Mouse (Mus musculus) gastrocnemius, postnatal 10 days (tissue): ENCODE results near the gene Rgp1. TPM values are rescaled to one million over a fixed set of nuclear protein-coding genes. Genes with fewer than 3 reads are reported as not detected.
"Not testable (repeated sequence)": the region's sequence is repeated elsewhere in the genome, so short reads cannot be mapped to it uniquely, and the experiment has no call there.

Experiments used
- DNase-seq: peaks from one replicate; pipeline ENCODE4 v3.0.0; 2021; ENCODE audit warnings: mixed read lengths
- long read RNA-seq, 2 experiments: library from polyadenylated mRNA; stranded (forward); transcript quantifications; one replicate each; pipeline ENCODE4 v2.0.0; 2021
- total RNA-seq, 2 experiments: library from RNA; stranded (reverse); gene quantifications; 2 replicates each; pipeline ENCODE4 v1.2.3; 2021

Gene Rgp1
- 10 to 100 TPM; 22.9 to 30.4 TPM for total RNA-seq
- long read RNA-seq, experiment 1, partial matches to known transcripts: 0 of 4 reads
- long read RNA-seq, experiment 1, other reads (novel, unspliced or antisense): 4 of 4 reads
- long read RNA-seq, experiment 2, partial matches to known transcripts: 0 of 2 reads
- long read RNA-seq, experiment 2, other reads (novel, unspliced or antisense): 2 of 2 reads

DNA sequence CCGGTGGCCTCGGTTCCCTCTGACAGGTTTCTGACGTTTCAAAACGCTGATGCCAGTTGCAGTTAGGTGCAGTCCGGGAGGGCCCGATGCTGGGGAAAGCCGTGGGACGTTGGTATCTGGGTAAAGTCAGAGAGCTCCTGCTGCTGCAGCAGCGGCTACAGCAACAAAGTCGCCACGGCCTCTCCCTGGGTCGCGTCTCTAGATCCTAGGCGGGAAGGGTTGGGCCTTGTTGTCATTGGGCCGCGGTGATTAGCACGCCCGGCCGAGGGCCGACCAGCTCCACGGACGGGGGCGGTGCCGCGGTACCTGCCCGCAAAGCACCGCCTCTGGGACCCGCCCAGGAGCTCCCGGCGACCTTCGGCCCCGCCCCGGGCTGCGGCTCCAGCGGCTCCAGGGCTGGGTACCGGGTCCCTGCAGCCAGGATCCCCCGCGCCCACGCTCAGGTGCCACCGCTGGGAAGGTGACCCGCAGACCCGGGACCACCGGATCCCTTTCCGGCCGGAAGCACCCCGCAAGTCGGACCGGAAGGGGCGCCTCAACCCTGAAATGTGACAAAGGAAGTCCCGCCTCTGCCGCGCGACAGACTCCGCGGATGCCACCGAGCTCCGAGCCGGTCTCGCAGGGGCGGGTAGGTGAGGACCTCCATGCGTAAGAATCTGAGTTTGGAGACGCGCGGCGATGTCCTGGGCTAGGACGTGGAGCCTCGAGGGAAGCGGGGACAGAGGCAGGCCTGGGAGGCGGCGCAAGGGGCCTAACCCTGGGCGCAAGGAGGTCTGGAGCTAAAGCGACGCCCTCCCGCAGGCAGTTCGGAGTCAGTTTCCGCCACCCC is at the start of gene Rgp1, which contains the start of gene Gba2:
Rgp1 (plus strand) TSS at position 340 of the 829 bp plus-strand sequence.
Gba2 (minus strand) TSS at position 498 of the 829 bp plus-strand sequence.
- peak; percentile 83 for DNase-seq

DNA sequence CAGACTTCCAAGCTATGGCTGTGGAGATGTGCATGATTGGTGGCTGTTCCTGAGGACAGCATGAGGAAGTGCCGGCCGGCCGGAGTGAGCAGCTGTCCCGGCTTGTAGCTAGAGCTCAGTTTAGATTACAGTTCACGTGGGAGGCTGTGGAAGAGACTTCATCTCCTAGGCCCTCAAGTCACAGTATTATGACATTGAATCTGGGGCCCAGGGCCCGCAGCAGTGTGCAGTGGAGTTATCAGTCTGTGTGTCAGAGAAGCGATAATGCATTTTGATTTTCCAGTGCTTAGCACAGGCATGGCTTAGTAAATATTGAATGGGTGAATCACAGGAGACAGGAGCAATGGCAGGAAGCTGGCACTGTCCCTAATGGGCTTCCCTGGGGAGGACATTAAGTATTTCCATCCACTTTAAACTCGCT is 48.4 kb upstream of the Rgp1 start:
- no peak for DNase-seq

DNA sequence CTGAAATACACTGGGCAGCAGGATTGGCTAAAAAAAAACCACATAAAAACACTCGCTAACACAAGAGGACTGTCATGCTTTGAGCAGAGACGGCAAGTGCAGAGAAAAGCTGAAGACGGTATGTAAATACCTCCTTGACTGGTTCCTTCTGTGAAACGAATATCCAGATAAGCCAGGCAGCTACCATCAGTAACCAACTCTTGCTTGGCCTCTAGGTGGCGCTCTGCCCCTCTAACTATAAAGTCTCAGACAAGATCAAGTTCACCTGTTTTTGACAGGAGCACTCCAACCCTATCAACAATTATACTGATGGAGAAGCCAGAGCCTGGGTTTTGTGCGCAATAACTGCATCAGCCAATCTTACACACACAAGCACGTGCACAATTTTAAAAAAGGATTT is 47.9 kb upstream of the Rgp1 start:
- peak; percentile 81 for DNase-seq

DNA sequence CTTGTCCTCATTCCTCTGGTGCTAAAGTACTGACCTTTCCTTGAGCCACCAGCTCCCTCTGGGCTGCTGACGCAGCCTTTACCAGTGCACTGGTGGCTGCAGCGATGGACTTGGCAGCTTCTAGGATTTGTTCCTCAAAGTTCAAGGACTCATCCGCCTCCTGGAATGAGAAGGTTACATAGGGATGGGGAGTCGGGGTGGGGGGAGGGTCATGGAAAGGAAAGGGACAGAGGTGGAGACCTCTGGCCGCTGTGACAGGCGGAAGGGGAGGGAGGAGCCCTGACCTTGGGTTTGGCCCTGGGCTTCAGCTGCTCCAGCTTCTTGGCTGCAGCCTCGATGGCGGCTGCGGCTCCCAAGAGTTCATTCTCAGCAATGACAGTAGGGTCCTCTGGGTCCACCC is 45.2 kb upstream of the Rgp1 start:
- DNase-seq: no peak

DNA sequence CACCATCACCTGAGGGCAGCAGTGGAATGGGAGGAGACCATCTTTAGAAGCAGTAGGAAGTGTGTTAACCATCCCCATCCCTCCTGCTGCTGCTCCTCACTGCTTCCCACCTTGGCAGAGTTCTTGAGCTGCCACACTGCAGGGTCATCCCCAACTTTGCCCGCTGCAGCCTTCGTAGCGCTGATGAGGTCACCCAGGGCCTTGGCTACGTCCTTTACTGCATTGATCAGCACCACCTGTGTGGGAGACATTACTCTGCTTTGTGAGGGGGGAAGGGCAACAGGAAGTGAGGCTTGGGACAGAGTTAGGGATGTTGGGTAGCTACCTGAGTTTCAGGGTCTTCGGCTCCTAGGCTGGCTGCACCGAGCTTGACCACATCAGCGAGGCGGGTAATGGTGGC is 42.9 kb upstream of the Rgp1 start:
- DNase-seq: no peak

DNA sequence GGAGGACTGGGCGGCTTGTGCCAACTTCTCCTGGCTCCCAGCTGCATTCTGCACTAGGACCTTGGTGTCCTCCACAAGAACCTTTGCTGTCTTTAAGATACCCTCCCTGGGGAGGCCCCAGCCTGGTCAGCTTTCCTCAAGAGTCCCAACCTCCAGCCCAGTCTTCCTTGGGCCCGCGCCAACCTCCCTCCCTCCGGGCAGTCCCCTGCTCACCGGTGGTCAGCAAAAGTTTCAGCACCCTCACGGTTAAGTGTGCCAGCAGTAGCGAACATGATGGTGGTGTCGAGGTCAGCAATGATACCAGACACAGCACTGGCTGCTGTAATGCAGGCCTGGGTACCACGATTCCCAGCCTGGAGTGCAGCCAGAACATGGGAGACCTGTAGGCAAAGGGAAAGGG is 42.5 kb upstream of the Rgp1 start:
- DNase-seq: no peak

DNA sequence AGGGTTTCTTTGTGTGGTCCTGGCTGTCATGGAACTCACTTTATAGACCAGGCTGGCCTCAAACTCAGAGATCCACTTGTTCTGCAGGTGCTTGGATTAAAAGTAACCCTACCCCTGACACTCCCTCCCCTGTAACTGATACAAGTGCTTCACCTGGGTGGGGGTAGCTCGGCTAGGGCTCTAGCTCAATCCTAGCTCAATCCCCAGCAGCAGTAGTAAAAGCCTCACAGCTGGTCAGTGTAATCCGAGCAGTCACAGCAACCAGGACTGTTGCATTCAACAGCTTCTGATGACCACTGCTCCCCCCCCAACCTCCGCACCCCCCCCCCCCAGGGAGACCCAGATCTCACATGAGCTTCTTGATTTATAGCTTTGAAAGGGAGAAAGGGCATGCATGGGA is 36.5 kb upstream of the Rgp1 start:
- no peak for DNase-seq

DNA sequence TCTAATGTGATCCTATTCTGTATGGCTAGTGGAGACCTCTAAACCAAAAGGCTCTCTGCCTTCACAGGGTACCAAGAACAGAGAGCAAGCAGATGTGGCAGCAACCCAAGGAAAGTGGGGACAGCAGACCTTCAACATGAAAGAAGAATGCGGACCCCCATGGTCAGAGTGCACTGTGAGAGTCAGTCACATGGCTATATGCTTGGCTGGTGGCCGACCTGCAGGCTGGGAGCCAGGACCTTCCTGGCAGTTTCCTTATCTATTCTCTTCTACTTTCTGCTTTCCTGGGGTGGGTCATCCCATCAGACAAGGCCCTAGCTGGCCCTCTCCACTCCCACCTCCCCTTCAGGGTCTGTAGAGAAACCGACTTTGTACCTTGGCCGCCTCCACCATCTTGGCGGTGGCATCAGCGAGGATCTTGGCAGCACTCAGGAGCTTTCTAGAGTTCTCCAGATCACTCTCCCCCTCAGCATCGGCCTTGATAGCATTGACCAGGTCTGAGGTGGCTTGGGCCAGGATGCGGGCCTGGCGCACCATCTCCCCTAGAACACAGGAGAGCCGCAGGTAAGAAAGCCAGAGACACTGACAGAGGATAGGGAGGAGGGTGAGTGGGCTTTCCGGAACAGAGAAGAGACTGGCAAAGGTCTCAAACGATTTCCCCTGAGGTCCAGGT is 32.0 kb upstream of the Rgp1 start:
- DNase-seq: no peak

DNA sequence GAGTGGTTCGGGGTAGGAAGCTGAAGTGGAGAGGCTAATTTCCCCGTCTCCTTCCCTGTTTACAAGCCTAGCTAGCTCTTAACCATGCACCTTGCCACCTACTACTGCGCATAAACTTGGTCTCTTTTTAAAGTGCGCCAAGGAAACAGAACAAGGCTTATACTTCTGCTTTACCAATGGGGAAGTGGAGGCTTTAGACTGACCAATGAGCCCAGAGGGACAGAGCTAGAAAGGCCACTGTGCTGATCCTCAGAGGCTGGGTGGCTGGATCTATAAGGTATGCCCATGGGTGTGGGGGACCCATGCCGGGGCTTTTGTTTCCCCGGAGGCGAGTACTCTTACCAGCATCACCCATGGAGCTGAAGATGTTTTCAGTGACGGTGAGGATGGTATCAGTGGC is 31.4 kb upstream of the Rgp1 start:
- no peak for DNase-seq

DNA sequence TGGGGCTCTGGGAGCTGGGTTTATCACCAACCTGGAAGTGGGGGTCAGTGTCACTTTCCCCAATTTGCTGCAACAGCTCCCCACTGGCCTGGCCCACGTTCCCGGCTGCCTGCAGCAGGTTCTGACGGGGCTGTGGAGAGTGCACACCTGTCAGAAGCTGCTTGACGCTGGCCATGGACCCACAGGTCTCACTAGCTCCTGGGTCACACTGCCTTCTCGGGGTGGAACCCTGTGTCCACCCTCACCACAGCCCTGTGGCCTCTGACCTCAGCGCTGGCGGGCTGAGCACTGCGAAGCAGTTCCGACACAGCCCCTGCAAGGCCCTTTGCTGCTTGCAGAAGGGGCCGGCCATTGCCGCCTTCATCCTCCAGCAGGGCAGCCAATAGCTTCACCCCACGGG is 29.5 kb upstream of the Rgp1 start:
- DNase-seq: no peak

DNA sequence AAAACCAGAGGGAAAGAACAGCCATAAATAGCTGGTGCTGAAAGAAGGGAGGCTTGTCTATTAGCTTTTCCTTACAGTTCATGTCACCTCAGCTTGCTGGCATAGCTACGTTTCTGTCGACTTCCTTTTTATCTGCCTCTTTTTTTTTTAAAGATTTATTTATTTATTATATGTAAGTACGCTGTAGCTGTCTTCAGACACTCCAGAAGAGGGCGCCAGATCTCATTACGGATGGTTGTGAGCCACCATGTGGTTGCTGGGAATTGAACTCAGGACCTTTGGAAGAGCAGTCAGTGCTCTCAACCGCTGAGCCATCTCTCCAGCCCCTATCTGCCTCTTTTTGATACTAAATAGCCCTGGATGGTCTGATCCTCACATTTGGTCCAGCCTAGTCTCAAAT is 26.7 kb upstream of the Rgp1 start:
- not testable (repeated sequence) for DNase-seq

DNA sequence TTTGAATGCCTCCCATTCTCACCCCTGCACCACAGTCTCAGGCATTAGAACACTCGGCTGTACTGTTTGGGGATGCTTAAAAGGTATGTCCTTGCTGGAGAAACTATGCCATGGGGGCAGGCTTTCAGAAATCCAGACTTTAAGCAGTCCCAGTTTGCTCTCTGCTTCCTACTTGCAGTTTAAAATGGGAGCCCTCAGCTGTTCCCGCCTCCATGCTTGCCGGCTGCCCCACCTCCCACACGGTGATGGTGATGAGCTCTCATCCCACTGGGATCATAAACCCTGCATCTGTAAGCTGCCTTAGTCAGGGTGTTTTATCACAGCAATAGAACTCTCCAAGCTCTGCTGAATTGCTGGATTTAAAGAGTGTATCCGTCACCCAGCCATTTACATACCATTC is 26.1 kb upstream of the Rgp1 start:
- DNase-seq: no peak

DNA sequence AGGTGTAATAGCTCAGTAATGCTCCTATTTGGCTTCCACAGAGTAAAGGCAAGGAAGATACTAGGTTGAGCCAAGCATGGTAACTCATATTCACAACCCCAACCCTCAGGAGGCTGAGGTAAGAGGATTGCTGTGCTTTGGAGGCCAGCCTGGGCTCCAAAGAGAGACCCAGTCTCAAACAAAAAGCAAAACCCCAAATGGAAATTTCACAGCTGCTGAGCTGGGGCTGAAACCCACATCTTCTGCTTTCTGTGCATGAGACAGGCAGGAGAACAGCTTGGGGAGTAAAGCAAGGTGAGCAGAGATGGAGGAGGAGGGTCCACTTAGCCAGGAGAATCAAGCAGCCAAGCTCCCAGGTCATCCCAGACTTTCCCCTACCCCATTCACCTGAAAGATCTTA is 24.6 kb upstream of the Rgp1 start:
- DNase-seq: no peak

DNA sequence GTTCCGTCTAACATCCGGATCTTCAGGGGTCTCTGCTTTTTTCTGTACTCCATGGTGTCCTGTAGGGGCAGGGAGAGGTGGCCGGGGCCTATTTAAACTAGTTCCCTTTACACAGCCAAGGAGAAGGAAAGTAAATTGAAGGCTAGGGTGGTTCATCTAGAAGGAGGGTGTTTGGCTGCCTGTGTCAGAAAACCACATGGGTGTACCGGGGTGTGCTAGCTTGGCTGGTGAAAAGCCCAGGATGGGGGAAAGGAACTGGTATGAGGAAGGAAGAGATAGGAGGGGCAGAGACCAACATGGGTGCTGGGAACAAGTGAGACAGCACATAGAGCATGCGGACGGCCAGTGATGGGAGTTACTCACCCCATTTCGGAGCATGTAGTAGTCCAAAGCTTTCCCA is 22.6 kb upstream of the Rgp1 start:
- no peak for DNase-seq

DNA sequence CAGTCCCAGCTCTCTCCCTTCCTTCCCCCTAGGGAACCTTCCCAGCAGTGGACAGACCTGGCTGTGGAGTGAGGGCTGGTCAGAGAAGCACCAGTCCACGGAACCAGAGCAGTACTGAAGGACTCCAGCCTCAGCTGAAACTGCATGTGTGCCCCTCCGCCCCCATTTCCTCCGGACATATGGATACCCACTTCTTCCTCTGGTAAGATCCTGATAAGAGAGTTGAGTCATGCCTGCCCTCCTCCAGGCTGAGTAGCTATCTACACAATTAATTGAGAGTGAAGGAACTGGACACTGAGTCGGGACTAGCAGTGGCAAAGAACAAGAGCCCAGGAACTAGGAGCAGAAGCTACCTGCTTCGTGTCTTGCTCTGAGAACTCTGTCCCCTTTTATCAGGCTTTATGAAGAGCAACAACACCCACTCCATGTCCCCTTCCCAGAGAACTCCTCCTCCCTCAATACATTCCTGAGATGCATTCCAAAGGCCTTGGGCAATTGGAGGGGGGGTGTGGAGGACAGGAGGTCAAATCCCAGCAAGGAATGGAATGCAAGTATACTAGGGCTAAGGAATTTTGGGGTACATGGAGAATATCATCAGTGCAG is 20.4 kb upstream of the Rgp1 start:
- DNase-seq: no peak

DNA sequence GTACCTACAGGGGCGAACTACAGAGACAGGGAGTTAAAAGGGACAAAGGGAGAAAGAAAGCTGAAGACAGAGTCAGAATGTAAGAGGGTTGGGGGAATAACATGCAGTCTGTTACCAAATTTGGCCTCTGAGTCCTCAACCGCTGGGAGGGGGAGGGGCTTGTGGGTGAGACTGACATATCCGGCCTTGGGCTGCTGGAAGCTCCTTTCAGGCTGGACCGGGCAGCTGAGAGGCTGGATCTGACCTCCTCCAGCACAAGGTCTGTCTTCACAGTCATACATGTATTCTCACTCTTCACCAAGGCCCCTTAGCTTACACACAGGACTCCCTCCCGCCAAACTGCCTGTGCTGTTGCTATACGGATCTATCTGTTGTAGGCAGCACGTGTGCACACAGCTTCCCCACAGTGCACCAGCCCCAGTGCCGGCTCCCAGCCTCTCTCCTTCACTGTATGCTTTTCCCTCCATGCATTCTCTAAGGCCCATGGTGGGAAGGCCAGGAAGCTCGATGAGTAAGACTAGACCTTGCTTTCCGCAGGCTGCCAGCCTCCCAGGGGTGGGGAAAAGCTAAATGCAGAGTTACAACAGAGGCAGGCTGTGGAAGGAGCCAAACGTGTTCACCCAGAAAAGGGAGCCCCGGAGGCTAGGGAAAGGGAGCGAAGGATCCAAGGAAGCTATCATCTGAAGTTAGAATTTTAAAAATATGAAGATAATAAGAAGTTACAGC is 19.7 kb upstream of the Rgp1 start:
- peak; percentile 54 for DNase-seq

DNA sequence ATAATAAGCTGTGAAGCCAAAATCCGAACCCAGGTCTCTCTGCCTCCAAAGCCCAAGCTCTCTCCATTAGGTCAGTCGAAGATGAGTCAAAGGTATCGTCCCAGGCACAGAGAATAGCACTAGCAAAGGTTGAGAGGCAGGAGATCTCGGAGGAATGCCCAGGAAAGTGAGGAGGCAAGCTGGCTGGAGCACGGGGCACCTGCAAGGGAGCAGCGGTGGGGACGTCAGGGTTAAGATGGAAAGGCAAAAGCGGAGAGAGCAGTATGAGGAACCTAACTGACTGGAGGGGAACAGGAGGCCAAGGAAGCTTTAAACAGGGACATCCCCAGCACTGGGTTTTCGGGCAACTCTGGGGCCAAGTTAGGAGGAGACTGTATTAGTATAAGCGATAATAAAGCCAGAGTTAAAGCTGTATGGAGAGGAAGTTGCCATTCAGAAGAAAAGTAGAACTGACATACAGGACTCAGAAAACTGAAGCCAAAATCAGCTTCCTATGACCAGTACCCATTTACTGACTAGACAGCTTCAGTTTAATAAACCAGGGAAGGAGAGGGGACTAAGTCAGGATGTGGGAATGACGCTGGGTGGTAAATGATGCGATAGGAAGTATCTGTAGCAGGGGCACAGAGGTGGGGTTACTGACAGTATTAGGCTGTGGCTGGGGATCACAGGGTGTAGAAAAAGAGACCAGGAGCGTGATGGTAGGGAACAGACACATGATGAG is 18.8 kb upstream of the Rgp1 start:
- no peak for DNase-seq

DNA sequence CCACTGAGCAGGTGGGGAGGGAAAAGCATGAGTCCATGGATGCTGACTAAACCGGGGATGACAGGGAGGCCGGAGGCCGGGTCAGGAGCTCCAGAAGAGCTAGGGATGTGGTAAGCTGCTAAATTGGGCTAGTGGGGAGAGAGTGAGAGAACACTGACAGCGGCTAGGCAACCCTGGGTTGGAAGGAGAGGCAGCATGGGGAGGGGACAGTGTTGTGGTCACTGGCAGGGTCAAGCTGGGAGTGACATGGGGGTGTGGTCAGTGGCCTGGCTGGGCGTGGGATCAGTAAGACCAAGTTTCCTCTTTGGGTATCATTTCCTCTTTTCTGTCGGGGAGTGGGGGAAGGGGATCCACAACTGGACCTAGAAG is 18.3 kb upstream of the Rgp1 start:
- DNase-seq: no peak

DNA sequence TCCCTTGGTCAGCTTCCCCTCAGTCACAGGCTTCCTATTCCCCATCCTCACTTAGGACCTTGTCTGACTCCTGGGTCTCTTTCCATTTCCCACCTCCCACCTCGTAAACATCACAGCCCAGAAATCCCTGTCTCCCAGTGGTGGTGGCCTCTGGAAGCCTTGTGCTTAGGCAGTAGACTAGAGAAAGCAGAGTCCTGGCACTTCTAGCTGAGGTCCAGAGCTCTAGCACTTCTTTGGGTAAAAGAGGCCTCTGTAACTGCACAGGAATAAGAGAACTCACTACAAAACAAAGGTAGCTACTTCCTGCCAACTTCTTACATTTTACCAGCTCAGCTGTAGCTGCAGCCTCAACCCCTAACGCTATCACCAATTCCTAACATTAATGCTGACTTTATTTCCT is 17.5 kb upstream of the Rgp1 start:
- DNase-seq: no peak

DNA sequence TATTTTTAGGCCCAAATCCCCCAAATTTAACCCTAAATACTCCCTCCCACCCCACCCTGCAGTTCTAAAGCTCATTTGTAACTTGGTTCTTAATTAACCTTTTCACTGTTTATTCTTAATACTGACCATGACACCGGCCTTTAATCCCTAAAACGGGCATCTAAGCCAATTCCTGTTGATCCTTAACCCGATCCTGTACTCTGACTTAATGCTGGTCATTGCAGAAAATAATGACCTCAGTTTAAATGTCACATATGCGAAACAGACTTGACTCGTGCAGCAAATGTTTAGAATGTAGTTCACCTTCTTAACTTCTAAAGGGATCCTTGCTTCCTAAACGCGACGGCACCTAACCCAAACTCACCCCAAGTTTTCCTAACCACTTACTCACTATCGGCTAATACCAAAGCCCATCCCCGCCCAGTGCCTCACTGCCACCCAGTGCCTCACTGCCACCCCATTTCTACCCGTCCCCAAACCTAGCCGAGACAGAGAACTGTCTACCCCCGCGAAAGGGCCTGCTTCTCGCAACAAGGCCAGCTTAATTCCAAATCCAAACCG is 17.0 kb upstream of the Rgp1 start:
- DNase-seq: no peak

DNA sequence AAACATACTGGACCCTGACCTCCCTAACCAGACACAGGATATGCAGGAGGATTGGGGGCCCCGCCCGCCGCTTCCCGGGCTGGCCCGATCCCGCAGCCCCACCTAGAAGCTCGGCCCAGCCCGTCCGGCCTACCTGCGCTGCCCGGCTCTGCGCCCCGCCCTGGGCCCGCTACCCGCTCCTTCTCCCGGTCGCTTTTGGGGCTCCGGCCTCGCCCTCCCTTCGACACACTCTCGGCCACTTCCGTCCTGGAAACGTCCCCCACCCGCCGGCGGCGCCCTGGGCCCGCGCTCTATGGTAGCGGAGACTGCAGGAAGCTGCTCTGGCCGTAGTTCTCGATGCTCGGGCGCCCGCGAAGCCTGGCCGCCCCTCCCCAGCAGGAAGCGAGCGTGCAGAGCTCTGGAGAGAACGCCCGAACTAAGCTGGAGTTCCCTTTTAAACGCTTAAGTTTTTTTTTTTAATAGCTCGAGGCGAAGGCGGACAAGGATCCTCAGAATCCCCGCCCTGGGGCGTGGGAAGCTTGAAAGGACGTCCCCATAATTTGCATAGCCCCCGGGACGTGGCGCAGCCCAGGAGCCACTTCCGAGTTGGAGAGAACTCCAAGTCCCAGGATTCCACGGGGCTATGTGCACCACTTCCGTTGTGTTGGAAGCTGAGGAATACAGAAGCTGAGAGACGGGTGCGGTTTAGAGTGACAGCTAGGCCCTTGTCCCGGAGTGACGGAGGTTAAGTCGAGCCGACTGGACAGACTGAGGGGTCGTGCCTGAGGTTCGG is 16.3 kb upstream of the Rgp1 start, which contains the start of the genes Creb3 and Tln1:
Creb3 (plus strand) TSS at position 336 of the 772 bp plus-strand sequence.
Tln1 (minus strand) TSS at position 695 of the 772 bp plus-strand sequence.
- DNase-seq: peak; percentile 90
